Mouse (Mus musculus): Measurements from ENCODE around the gene 4930402F06Rik.
A peak's percentile ranks its signal among the peaks of the same experiment; 100 is the strongest.

4930402F06Rik gene

DNA sequence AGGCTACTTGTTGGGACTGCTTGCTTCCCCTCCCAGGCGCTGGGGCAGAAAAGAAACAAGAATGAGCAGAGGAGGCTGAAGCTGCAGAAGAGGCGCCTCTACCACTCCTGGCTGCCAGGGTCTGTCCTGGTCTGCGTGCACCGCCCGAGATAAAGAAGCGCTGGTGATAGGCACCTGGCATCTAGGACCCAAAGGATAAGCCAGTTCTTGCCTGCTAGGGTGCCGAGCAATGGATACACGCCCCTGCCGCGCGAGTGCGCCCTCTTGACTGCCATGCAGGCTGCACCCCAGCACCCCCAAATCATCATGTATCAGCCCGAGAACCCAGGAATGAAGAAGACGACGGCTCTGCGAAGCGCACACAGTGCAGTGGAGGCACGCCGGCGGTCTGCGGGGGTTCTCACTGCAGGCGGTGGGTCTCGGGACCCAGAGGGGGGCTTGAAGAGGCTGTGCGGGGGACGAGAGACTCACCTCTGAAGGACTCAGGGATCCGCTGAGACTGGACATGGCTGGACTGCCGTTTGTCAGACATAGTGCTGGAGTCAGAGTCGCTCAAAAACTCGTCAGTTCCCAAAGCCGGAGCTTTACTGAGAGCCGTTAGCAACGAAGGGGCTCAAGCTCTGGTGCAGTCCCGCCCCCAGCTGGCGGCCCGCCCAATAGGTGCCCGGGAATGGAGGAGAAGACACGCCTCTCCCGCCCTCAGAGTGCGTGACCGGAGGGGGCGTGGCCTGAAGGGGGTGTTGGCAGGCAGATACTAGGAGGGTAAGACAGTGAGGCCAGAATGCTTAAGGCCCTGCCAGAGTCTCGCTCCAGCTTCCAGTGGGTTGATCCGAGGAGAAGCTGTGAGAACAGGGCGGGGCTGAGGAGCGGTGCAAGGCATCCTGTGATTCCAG is 60.3 kb downstream of the 4930402F06Rik start, which contains the start of gene Stom:
TSS of gene Stom (minus strand) at position 589 of the 893 bp plus-strand sequence.
- DNase-seq: peak; percentile 100

- no peak for DNase-seq
Observed at GRCm38 (mm10) chr2:35335620-35336019, 61.4 kb downstream of the 4930402F06Rik start.

DNA sequence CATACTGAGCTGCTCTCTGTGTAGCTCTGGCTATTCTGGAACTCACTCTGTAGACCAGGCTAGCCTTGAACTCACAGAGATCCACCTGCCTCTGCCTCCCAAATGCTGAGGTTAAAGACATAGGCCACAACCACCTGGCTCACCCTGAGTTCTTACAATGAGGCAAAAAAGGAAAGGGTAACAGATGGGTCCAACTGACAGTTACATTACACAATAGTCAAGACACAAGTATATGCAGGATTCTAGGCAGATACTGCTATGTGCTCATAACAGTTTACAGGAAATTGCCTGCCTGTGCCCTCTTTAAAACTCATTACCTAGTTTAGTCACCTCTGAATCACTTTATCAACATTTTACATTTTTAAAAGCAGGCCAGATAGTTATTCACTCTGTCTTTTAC is 63.3 kb downstream of the 4930402F06Rik start:
- no peak for DNase-seq

DNA sequence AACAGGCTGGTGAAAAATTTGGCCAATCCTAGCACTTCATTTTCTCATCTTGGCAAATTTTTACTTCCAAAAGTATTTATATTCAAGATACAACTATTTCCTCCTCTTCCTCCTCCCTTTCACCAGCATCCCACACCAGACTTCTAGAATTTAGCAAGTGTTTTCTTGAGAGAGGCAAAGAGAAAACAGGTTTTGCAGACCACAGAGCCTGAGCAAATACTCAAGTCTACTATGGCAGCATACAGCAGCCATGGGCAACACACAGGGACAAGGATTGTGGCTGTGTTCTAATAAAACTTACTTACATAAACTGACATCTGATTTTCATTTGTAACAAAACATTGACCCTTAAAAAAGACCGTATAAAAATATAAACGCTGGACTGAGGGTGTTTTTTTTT is 65.8 kb downstream of the 4930402F06Rik start:
- no peak for DNase-seq

DNA sequence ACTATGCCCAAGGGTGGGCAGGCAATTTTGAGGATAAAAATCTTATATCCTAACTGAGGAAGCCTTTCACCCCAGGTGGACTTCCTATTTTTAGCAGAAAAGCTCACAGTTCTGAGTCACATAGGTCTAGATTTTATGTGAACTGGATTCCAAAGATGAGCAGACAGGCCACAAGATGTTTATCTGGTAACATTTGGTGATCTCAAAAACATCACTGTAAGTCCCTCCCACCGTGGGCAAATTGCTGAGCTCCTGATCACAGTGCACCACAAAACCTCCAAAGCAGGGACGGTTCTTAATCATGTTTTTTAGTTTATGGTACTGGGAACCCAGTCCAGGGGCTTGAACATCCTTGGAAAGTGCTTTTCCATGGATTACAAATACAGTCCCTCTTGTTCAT is 67.9 kb downstream of the 4930402F06Rik start:
- DNase-seq: no peak

- DNase-seq: no peak
Observed at GRCm38 (mm10) chr2:35328064-35328792, 68.7 kb downstream of the 4930402F06Rik start.

DNA sequence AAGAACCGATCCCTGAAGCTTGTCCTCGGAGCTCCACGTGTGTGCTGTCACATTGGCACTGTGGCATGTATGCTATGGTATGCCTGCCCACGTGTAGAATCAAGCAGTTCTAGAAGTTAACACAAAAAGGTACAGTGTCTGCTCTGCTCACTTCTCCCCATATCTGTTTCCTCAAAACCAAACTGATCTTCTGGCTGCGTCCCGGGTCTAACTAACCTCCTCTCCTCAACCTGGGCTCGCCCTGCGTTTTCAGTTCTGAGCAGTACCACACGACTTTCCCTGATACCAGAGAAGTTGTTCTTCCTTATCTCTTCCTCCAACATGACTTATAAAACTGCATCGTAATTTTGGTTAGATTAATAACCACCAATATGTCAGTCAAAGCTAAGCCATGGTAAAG is 69.4 kb downstream of the 4930402F06Rik start:
- no peak for DNase-seq

DNA sequence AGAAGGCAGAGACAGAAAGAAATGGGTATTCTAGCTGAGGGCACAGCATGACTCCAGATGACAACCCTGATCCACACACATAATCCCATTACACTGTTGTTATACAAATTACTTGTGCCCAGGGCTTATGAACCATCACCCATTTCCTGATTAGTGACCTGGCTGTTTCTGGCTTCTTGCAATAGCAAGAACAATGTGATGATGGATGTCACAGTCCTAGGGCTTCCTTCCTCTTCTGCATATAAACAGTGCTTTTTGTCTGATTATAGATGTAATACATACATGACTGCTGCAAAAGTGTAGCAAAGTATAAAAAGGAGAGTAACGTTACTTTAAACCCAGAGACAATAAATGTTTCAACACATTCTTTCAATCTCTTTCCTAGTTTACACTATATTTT is 70.0 kb downstream of the 4930402F06Rik start:
- no peak for DNase-seq

DNA sequence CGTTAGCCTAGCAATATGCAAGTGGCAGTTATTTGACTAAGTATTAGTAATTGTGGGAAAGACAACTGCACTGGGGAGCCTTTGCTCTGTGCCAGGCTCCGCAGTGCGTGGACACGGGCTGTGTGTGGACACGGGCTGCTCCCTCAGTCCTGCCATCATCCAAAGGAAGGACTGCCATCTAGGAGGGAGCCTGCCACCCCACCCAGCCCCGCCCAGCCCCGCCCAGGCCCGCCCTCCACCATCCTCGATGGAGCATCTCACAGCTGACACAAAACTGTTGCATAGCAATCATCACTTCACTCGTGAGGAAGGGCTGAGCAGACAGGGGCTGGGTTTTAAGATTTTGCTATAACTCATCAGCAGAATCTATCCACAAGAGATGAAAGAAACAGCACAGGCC is 71.0 kb downstream of the 4930402F06Rik start:
- no peak for DNase-seq

All from thymus, postnatal 4 days (tissue).